Mouse (Mus musculus): Measurements from ENCODE around the gene Sipa1l1.

The Sipa1l1 gene

GRCm38 (mm10) chr12:82335095-82335494 is 166.0 kb downstream of the Sipa1l1 start:
- peak; percentile 35 for DNase-seq (ENCODE audit: low spot score)

- no peak for DNase-seq (ENCODE audit: low spot score)
Measured at GRCm38 (mm10) chr12:82338550-82338949, 169.4 kb downstream of the Sipa1l1 start.

GRCm38 (mm10) chr12:82339221-82339861 is 170.2 kb downstream of the Sipa1l1 start:
- DNase-seq (ENCODE audit: low spot score) = peak; percentile 54

GRCm38 (mm10) chr12:82340196-82340918 is 171.2 kb downstream of the Sipa1l1 start:
- DNase-seq (ENCODE audit: low spot score) = no peak

- DNase-seq (ENCODE audit: low spot score) = no peak
Measured at GRCm38 (mm10) chr12:82341181-82341580, 172.1 kb downstream of the Sipa1l1 start.

- no peak for DNase-seq (ENCODE audit: low spot score)
Measured at GRCm38 (mm10) chr12:82341696-82342095, 172.6 kb downstream of the Sipa1l1 start.

- no peak for DNase-seq (ENCODE audit: low spot score)
Measured at GRCm38 (mm10) chr12:82350082-82350481, 181.0 kb downstream of the Sipa1l1 start.

- no peak for DNase-seq (ENCODE audit: low spot score)
Measured at GRCm38 (mm10) chr12:82350891-82351290, 181.8 kb downstream of the Sipa1l1 start.

- no peak for DNase-seq (ENCODE audit: low spot score)
Measured at GRCm38 (mm10) chr12:82353660-82354059, 184.5 kb downstream of the Sipa1l1 start.

- DNase-seq (ENCODE audit: low spot score) = no peak
Measured at GRCm38 (mm10) chr12:82355419-82356149, 186.5 kb downstream of the Sipa1l1 start.

- DNase-seq (ENCODE audit: low spot score) = no peak
Measured at GRCm38 (mm10) chr12:82356476-82356875, 187.4 kb downstream of the Sipa1l1 start.

GRCm38 (mm10) chr12:82357431-82357830 is 188.3 kb downstream of the Sipa1l1 start:
- no peak for DNase-seq (ENCODE audit: low spot score)

- DNase-seq (ENCODE audit: low spot score) = no peak
Measured at GRCm38 (mm10) chr12:82362796-82363195, 193.7 kb downstream of the Sipa1l1 start.

- DNase-seq (ENCODE audit: low spot score) = no peak
Measured at GRCm38 (mm10) chr12:82364186-82364585, 195.1 kb downstream of the Sipa1l1 start.

GRCm38 (mm10) chr12:82365276-82365875 is 196.3 kb downstream of the Sipa1l1 start:
- peak; percentile 45 for DNase-seq (ENCODE audit: low spot score)

GRCm38 (mm10) chr12:82366754-82367153 is 197.6 kb downstream of the Sipa1l1 start:
- no peak for DNase-seq (ENCODE audit: low spot score)

GRCm38 (mm10) chr12:82367345-82367744 is 198.2 kb downstream of the Sipa1l1 start:
- DNase-seq (ENCODE audit: low spot score) = no peak

- no peak for DNase-seq (ENCODE audit: low spot score)
Measured at GRCm38 (mm10) chr12:82367986-82368385, 198.9 kb downstream of the Sipa1l1 start.

GRCm38 (mm10) chr12:82369402-82370160 is 200.5 kb downstream of the Sipa1l1 start:
- DNase-seq (ENCODE audit: low spot score) = no peak

GRCm38 (mm10) chr12:82371266-82371665 is 202.1 kb downstream of the Sipa1l1 start:
- no peak for DNase-seq (ENCODE audit: low spot score)

GRCm38 (mm10) chr12:82374020-82374419 is 204.9 kb downstream of the Sipa1l1 start:
- DNase-seq (ENCODE audit: low spot score) = no peak

- DNase-seq (ENCODE audit: low spot score) = no peak
Measured at GRCm38 (mm10) chr12:82382932-82383331, 213.8 kb downstream of the Sipa1l1 start.

All from embryo, embryonic 10 days (tissue).